Mouse (Mus musculus): Measurements from ENCODE around the gene Dpf2. TPM values are rescaled to one million over a fixed set of nuclear protein-coding genes. Genes with fewer than 3 reads are reported as not detected.

Gene Dpf2
- total and polyA plus RNA-seq, 2 experiments from 2014 or later = 69.5 to 77.4 TPM

GRCm38 (mm10) chr19:5937095-5937835, 24.5 kb upstream of the Dpf2 start:
- H3K36me3 ChIP-seq (ENCODE audit: insufficient read depth, low read length) = no peaks in the 10 kb centered on the region
- WGBS = 36% methylated on average over 21 of the region's 21 CpGs
- no peak for TF ChIP-seq CTCF (IDR thresholded peaks at IDR 0.05; ENCODE audit: low read depth)
- H3K27ac ChIP-seq = peak overlapping the region; percentile 34; the same call in 1 of the 2 replicates
- DNase-seq (ENCODE audit: low spot score) (no peak), ATAC-seq (no peak)
- no peak overlapping the region for H3K9ac ChIP-seq (replicated peaks; ENCODE audit: low read length)
- no peak overlapping the region for H3K4me3 ChIP-seq (ENCODE audit: low read length)
- H3K4me1 ChIP-seq (ENCODE audit: insufficient read depth, low read length) = peaks cover 9% of the 10 kb centered on the region
- H3K9me3 ChIP-seq (ENCODE audit: low read length) = no peaks in the 10 kb centered on the region
- H3K4me2 ChIP-seq (ENCODE audit: low read depth, low read length) = peak overlapping the region; percentile 42
- H3K27me3 ChIP-seq (ENCODE audit: insufficient read depth, low read length) = no peaks in the 10 kb centered on the region

GRCm38 (mm10) chr19:5935691-5936090, 22.9 kb upstream of the Dpf2 start:
- no peak for ATAC-seq

GRCm38 (mm10) chr19:5935266-5935665, 22.5 kb upstream of the Dpf2 start:
- TF ChIP-seq CTCF (IDR thresholded peaks at IDR 0.05; ENCODE audit: low read depth) = no peak
- no peak for ATAC-seq
- no peak for DNase-seq (ENCODE audit: low spot score)
- H3K36me3 ChIP-seq (ENCODE audit: insufficient read depth, low read length) = no peaks in the 10 kb centered on the region
- H3K9me3 ChIP-seq (ENCODE audit: low read length) = no peaks in the 10 kb centered on the region
- WGBS = 66% methylated on average over 3 of the region's 3 CpGs
- no peak overlapping the region for H3K4me2 ChIP-seq (ENCODE audit: low read depth, low read length)
- no peaks in the 10 kb centered on the region for H3K27me3 ChIP-seq (ENCODE audit: insufficient read depth, low read length)
- no peak overlapping the region for H3K9ac ChIP-seq (replicated peaks; ENCODE audit: low read length)
- peaks cover 9% of the 10 kb centered on the region for H3K4me1 ChIP-seq (ENCODE audit: insufficient read depth, low read length)
- no peak overlapping the region for H3K27ac ChIP-seq
- H3K4me3 ChIP-seq (ENCODE audit: low read length) = no peak overlapping the region

More at GRCm38 (mm10) chr19:5935691-5936090, 22.9 kb upstream of the Dpf2 start:
- Histone ChIP-seq H3K27ac (no peak overlapping the region), H3K4me1 (ENCODE audit: insufficient read depth, low read length) (peaks cover 9% of the 10 kb centered on the region), H3K9ac (replicated peaks; ENCODE audit: low read length) (no peak overlapping the region), H3K4me2 (ENCODE audit: low read depth, low read length) (no peak overlapping the region), H3K36me3 (ENCODE audit: insufficient read depth, low read length) (no peaks in the 10 kb centered on the region), H3K4me3 (ENCODE audit: low read length) (no peak overlapping the region), H3K27me3 (ENCODE audit: insufficient read depth, low read length) (no peaks in the 10 kb centered on the region), H3K9me3 (ENCODE audit: low read length) (no peaks in the 10 kb centered on the region)
- TF ChIP-seq CTCF (IDR thresholded peaks at IDR 0.05; ENCODE audit: low read depth) = no peak
- WGBS = 75% methylated on average over 5 of the region's 5 CpGs
- no peak for DNase-seq (ENCODE audit: low spot score)

GRCm38 (mm10) chr19:5929634-5930596, 17.1 kb upstream of the Dpf2 start:
- TF ChIP-seq CTCF (IDR thresholded peaks at IDR 0.05; ENCODE audit: low read depth) = no peak
- Histone ChIP-seq H3K27ac (0 out of 2 replicates have a peak overlapping the region, but pooled peaks have one; percentile 41), H3K27me3 (ENCODE audit: insufficient read depth, low read length) (no peaks in the 10 kb centered on the region)

GRCm38 (mm10) chr19:5928546-5928945, 15.7 kb upstream of the Dpf2 start:
- H3K27ac ChIP-seq = no peak overlapping the region
- H3K4me2 ChIP-seq (ENCODE audit: low read depth, low read length) = no peak overlapping the region
- H3K27me3 ChIP-seq (ENCODE audit: insufficient read depth, low read length) = no peaks in the 10 kb centered on the region
- H3K4me3 ChIP-seq (ENCODE audit: low read length) = no peak overlapping the region
- no peaks in the 10 kb centered on the region for H3K4me1 ChIP-seq (ENCODE audit: insufficient read depth, low read length)
- 68% methylated on average over 3 of the region's 3 CpGs for whole genome bisulfite sequencing
- no peaks in the 10 kb centered on the region for H3K36me3 ChIP-seq (ENCODE audit: insufficient read depth, low read length)
- DNase-seq (ENCODE audit: low spot score) (no peak), ATAC-seq (no peak)
- no peak for TF ChIP-seq CTCF (IDR thresholded peaks at IDR 0.05; ENCODE audit: low read depth)
- no peak overlapping the region for H3K9ac ChIP-seq (replicated peaks; ENCODE audit: low read length)
- no peaks in the 10 kb centered on the region for H3K9me3 ChIP-seq (ENCODE audit: low read length)

More at GRCm38 (mm10) chr19:5929634-5930596, 17.1 kb upstream of the Dpf2 start:
- Histone ChIP-seq H3K9ac (replicated peaks; ENCODE audit: low read length) (no peak overlapping the region), H3K4me3 (ENCODE audit: low read length) (no peak overlapping the region), H3K36me3 (ENCODE audit: insufficient read depth, low read length) (no peaks in the 10 kb centered on the region), H3K4me1 (ENCODE audit: insufficient read depth, low read length) (no peaks in the 10 kb centered on the region), H3K9me3 (ENCODE audit: low read length) (no peaks in the 10 kb centered on the region), H3K4me2 (ENCODE audit: low read depth, low read length) (no peak overlapping the region)
- 57% methylated on average over 14 of the region's 14 CpGs for WGBS
- DNase-seq (ENCODE audit: low spot score) (peak; percentile 33), ATAC-seq (no peak)

GRCm38 (mm10) chr19:5928104-5928503, 15.3 kb upstream of the Dpf2 start:
- Histone ChIP-seq H3K9ac (replicated peaks; ENCODE audit: low read length) (no peak overlapping the region), H3K27me3 (ENCODE audit: insufficient read depth, low read length) (no peaks in the 10 kb centered on the region), H3K4me3 (ENCODE audit: low read length) (no peak overlapping the region), H3K9me3 (ENCODE audit: low read length) (no peaks in the 10 kb centered on the region), H3K4me1 (ENCODE audit: insufficient read depth, low read length) (no peaks in the 10 kb centered on the region), H3K27ac (no peak overlapping the region), H3K36me3 (ENCODE audit: insufficient read depth, low read length) (no peaks in the 10 kb centered on the region), H3K4me2 (ENCODE audit: low read depth, low read length) (no peak overlapping the region)
- ATAC-seq = no peak
- no peak for TF ChIP-seq CTCF (IDR thresholded peaks at IDR 0.05; ENCODE audit: low read depth)
- 78% methylated on average over 6 of the region's 6 CpGs for WGBS
- DNase-seq (ENCODE audit: low spot score) = no peak
